Mouse (Mus musculus): ENCODE measurements around the gene Vgf. TPM values are rescaled to one million over a fixed set of nuclear protein-coding genes. Genes with fewer than 3 reads are reported as not detected.

The Vgf gene
- polyA plus RNA-seq, 2 experiments: 0.11 to 0.21 TPM

DNA sequence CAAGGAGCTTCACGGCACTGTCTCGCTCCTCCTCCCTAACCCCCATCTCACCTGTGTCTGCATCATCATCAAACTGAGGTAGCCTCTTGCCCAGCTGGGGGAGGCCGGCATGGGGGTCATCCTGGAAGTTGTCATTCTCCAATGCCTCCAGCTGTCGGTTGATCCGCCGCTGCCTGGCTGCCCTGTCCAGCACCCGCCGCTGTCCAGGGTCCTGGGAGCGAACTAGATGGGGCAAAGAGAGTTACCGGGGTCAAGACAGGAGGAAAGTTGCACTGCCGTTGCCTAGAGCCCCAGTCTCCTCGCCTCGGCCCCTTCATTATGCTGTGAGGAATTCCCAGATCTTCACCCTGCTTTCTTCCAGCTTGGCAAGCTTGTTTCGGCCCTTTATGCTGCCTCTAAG, 41.4 kb upstream of the Vgf start:
- H3K27ac ChIP-seq (replicated peaks; ENCODE audit: low read depth, low read length): no peak overlapping the region
- TF ChIP-seq POLR2A (IDR thresholded peaks at IDR 0.05; ENCODE audit: borderline replicate concordance, extremely low read depth, insufficient read depth, insufficient read length): no peak
- no peaks in the 10 kb centered on the region for H3K9me3 ChIP-seq (ENCODE audit: control insufficient read depth, low read length)
- no peak overlapping the region for H3K4me2 ChIP-seq (replicated peaks; ENCODE audit: low read depth, low read length, severe bottlenecking)
- peaks cover 11% of the 10 kb centered on the region for H3K4me1 ChIP-seq (ENCODE audit: control insufficient read depth, insufficient read depth, low read length)
- H3K27me3 ChIP-seq (ENCODE audit: control insufficient read depth, insufficient read depth, low read length): no peaks in the 10 kb centered on the region
- DNase-seq (ENCODE audit: low spot score) (no peak), ATAC-seq (ENCODE audit: low FRiP score, low read depth) (no peak)
- H3K36me3 ChIP-seq (ENCODE audit: control insufficient read depth, insufficient read depth, low read length): peaks cover 26% of the 10 kb centered on the region
- WGBS: 57% methylated on average over 14 of the region's 14 CpGs
- H3K9ac ChIP-seq (ENCODE audit: low read depth, low read length, severe bottlenecking): no peak overlapping the region
- no peak overlapping the region for H3K4me3 ChIP-seq (replicated peaks; ENCODE audit: low read length)

DNA sequence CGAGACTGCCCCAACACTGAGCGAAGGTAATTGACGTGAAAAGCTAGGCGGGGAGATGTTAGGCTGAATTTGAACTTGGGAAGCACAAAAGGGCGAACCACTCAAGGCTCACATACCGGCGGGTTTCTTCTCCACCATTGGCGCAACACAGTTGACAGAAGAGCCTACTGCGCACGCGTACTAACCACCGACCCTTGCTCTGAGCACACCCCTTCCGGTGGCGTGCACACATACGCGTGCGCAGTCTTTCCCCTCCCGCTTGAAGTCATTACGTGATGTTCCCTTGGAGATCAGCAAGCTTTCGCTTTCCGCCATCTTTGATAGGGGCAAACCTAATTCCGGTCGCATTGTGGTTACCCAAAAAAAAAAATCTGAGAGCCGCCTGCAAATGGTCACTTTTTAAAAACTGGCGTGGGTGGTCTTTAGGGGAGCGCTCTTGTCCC, 39.5 kb upstream of the Vgf start, which contains the start of gene Plod3:
Gene Plod3 (plus strand): TSS at position 325 of the 443 bp plus-strand sequence.
- TF ChIP-seq POLR2A (IDR thresholded peaks at IDR 0.05; ENCODE audit: borderline replicate concordance, extremely low read depth, insufficient read depth, insufficient read length): peak; percentile 21; the same call in 1 of the 2 replicates
- peaks cover 33% of the 10 kb centered on the region for H3K36me3 ChIP-seq (ENCODE audit: control insufficient read depth, insufficient read depth, low read length)
- peak within 1 kb of the TSS; percentile 89 for H3K27ac ChIP-seq (replicated peaks; ENCODE audit: low read depth, low read length)
- ATAC-seq (ENCODE audit: low FRiP score, low read depth) (peak; percentile 91), DNase-seq (ENCODE audit: low spot score) (peak; percentile 100)
- H3K4me3 ChIP-seq (replicated peaks; ENCODE audit: low read length): peak within 1 kb of the TSS; percentile 78
- H3K27me3 ChIP-seq (ENCODE audit: control insufficient read depth, insufficient read depth, low read length): no peaks in the 10 kb centered on the region
- under 1% methylated on average over 26 of the region's 26 CpGs for WGBS
- peaks cover 11% of the 10 kb centered on the region for H3K4me1 ChIP-seq (ENCODE audit: control insufficient read depth, insufficient read depth, low read length)
- H3K4me2 ChIP-seq (replicated peaks; ENCODE audit: low read depth, low read length, severe bottlenecking): peak within 1 kb of the TSS; percentile 79
- H3K9ac ChIP-seq (ENCODE audit: low read depth, low read length, severe bottlenecking): peak within 1 kb of the TSS; percentile 94
- H3K9me3 ChIP-seq (ENCODE audit: control insufficient read depth, low read length): no peaks in the 10 kb centered on the region

DNA sequence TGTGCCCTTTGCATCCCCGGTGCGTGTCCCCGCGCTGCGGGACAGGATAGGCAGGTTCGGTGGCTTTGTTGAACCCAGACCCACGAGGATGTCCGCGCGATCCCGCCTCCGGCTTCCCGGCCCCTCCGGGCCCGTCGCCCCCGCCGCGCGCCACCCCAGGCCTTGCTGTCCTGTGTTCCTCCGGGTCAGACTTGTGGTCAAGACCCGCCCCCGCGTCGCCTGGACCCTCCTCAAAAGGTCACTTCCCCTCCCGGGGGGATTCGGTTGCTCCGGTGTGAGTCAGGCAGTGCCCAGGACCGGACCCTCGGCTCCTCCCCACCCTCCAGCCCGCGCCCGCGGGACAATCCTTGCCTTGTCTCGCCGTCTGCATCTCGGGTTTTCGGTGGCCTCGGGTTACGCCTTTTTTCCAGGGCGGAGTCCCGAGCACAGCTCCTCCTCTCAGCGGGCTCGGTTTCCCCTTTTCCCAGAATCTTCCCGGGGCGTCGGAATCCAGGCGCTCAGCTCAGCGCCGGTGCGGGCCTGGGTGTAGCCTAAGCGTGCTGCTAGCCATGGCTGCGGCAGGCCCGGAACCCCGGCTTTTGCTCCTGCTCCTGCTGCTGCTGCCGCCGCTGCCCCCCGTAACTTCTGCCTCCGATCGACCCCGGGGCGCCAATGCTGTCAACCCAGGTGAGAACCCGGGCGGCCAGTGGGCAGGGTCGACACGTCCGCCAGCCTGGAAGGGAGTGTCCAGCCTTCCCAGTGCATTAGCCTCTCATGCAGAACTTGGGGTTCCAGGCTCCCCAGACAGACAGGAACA, 38.9 kb upstream of the Vgf start:
- ATAC-seq (ENCODE audit: low FRiP score, low read depth): peak; percentile 76
- H3K27me3 ChIP-seq (ENCODE audit: control insufficient read depth, insufficient read depth, low read length): no peaks in the 10 kb centered on the region
- peak; percentile 74; the same call in 1 of the 2 replicates for TF ChIP-seq POLR2A (IDR thresholded peaks at IDR 0.05; ENCODE audit: borderline replicate concordance, extremely low read depth, insufficient read depth, insufficient read length)
- peak; percentile 63 for DNase-seq (ENCODE audit: low spot score)
- peaks cover 11% of the 10 kb centered on the region for H3K4me1 ChIP-seq (ENCODE audit: control insufficient read depth, insufficient read depth, low read length)
- H3K4me3 ChIP-seq (replicated peaks; ENCODE audit: low read length): peak overlapping the region; percentile 78
- H3K27ac ChIP-seq (replicated peaks; ENCODE audit: low read depth, low read length): peak overlapping the region; percentile 89
- WGBS: 2% methylated on average over 59 of the region's 67 CpGs
- H3K9me3 ChIP-seq (ENCODE audit: control insufficient read depth, low read length): no peaks in the 10 kb centered on the region
- H3K4me2 ChIP-seq (replicated peaks; ENCODE audit: low read depth, low read length, severe bottlenecking): peak overlapping the region; percentile 79
- H3K9ac ChIP-seq (ENCODE audit: low read depth, low read length, severe bottlenecking): peak overlapping the region; percentile 94
- H3K36me3 ChIP-seq (ENCODE audit: control insufficient read depth, insufficient read depth, low read length): peaks cover 39% of the 10 kb centered on the region

DNA sequence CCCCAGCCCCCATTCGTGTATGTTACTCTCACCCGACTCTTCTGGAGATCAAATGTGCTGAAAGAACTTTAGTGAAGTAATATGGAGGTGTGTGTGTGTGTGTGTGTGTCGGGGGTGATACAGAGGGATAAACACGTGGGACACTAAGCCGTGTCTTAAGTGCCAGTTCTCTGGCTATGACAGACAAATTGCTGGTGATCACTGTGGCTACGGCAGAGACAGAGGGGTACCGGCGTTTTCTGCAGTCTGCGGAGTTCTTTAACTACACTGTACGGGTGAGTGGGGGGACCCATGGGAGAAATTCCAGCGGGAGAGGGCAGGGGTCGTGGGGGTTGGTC, 38.3 kb upstream of the Vgf start, which contains the start of gene Znhit1:
Gene Znhit1 (minus strand): TSS at position 88 of the 338 bp plus-strand sequence.
- Histone ChIP-seq H3K27ac (replicated peaks; ENCODE audit: low read depth, low read length) (peak within 1 kb of the TSS; percentile 89), H3K4me1 (ENCODE audit: control insufficient read depth, insufficient read depth, low read length) (peaks cover 11% of the 10 kb centered on the region), H3K4me2 (replicated peaks; ENCODE audit: low read depth, low read length, severe bottlenecking) (peak within 1 kb of the TSS; percentile 79), H3K9me3 (ENCODE audit: control insufficient read depth, low read length) (no peaks in the 10 kb centered on the region), H3K36me3 (ENCODE audit: control insufficient read depth, insufficient read depth, low read length) (peaks cover 45% of the 10 kb centered on the region), H3K9ac (ENCODE audit: low read depth, low read length, severe bottlenecking) (peak within 1 kb of the TSS; percentile 94), H3K27me3 (ENCODE audit: control insufficient read depth, insufficient read depth, low read length) (no peaks in the 10 kb centered on the region), H3K4me3 (replicated peaks; ENCODE audit: low read length) (peak within 1 kb of the TSS; percentile 78)
- WGBS: 6% methylated on average over 12 of the region's 12 CpGs
- ATAC-seq (ENCODE audit: low FRiP score, low read depth): 0 out of 2 replicates have a peak, but pooled peaks have one; percentile 0
- TF ChIP-seq POLR2A (IDR thresholded peaks at IDR 0.05; ENCODE audit: borderline replicate concordance, extremely low read depth, insufficient read depth, insufficient read length): no peak
- no peak for DNase-seq (ENCODE audit: low spot score)

DNA sequence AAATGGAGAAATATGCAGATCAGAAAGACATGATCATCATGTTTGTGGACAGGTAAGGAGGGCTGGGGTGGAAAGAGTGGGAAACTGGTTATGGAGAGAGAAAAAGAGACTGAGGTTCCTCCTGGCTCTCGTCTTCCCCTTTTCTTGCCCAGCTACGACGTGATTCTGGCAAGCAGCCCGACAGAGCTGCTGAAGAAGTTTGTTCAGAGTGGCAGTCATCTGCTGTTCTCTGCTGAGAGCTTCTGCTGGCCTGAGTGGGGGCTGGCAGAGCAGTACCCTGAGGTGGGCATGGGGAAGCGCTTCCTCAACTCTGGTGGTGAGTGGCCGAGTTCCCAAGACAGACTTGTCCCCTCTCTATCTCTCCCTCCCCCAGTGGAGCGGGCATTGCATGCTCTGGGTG, 37.8 kb upstream of the Vgf start:
- Histone ChIP-seq H3K4me3 (replicated peaks; ENCODE audit: low read length) (peak overlapping the region; percentile 78), H3K9me3 (ENCODE audit: control insufficient read depth, low read length) (no peaks in the 10 kb centered on the region), H3K27ac (replicated peaks; ENCODE audit: low read depth, low read length) (no peak overlapping the region), H3K27me3 (ENCODE audit: control insufficient read depth, insufficient read depth, low read length) (no peaks in the 10 kb centered on the region), H3K4me1 (ENCODE audit: control insufficient read depth, insufficient read depth, low read length) (peaks cover 11% of the 10 kb centered on the region), H3K4me2 (replicated peaks; ENCODE audit: low read depth, low read length, severe bottlenecking) (peak overlapping the region; percentile 79), H3K9ac (ENCODE audit: low read depth, low read length, severe bottlenecking) (peak overlapping the region; percentile 94), H3K36me3 (ENCODE audit: control insufficient read depth, insufficient read depth, low read length) (peaks cover 50% of the 10 kb centered on the region)
- no peak for ATAC-seq (ENCODE audit: low FRiP score, low read depth)
- TF ChIP-seq POLR2A (IDR thresholded peaks at IDR 0.05; ENCODE audit: borderline replicate concordance, extremely low read depth, insufficient read depth, insufficient read length): no peak
- 71% methylated on average over 4 of the region's 7 CpGs for WGBS
- DNase-seq (ENCODE audit: low spot score): no peak

Data from limb, embryonic 14.5 days (tissue).